Mouse (Mus musculus): Measurements from ENCODE around the gene Olfr1066. TPM values are rescaled to one million over a fixed set of nuclear protein-coding genes. Genes with fewer than 3 reads are reported as not detected.
"Not testable (repeated sequence)": the region's sequence is repeated elsewhere in the genome, so short reads cannot be mapped to it uniquely, and the experiment has no call there.

Gene Olfr1066
- polyA plus RNA-seq (2016; fragmentation: Nextera tagmentation; extraction: Ambion mirVana) = not detected in 2 replicates

GRCm38 (mm10) chr2:86456169-86456568 is at the start of gene Olfr1066:
Gene Olfr1066 (minus strand): TSS chr2:86456269.
- H3K9ac ChIP-seq (replicated peaks) = no peak within 1 kb of the TSS
- H3K36me3 ChIP-seq = no peaks in the 10 kb centered on the region
- no peak within 1 kb of the TSS for H3K27ac ChIP-seq
- H3K9me3 ChIP-seq = no peaks in the 10 kb centered on the region
- WGBS = 85% methylated on average over 1 of the region's 1 CpGs
- H3K4me3 ChIP-seq (replicated peaks) = no peak within 1 kb of the TSS
- H3K27me3 ChIP-seq = no peaks in the 10 kb centered on the region
- no peak for ATAC-seq (ENCODE audit: insufficient number of reproducible peaks, insufficient read depth, low FRiP score, low TSS enrichment, low read depth)
- H3K4me2 ChIP-seq = no peak within 1 kb of the TSS
- no peaks in the 10 kb centered on the region for H3K4me1 ChIP-seq (replicated peaks)

GRCm38 (mm10) chr2:86487286-86487685 is 31.2 kb upstream of the Olfr1066 start, which contains the start of gene Olfr228:
Gene Olfr228 (minus strand): TSS chr2:86487386.
- Histone ChIP-seq H3K27ac (no peak within 1 kb of the TSS), H3K4me2 (no peak within 1 kb of the TSS), H3K27me3 (no peaks in the 10 kb centered on the region), H3K9me3 (no peaks in the 10 kb centered on the region), H3K9ac (replicated peaks) (no peak within 1 kb of the TSS), H3K4me1 (replicated peaks) (no peaks in the 10 kb centered on the region), H3K36me3 (no peaks in the 10 kb centered on the region), H3K4me3 (replicated peaks) (no peak within 1 kb of the TSS)
- no peak for ATAC-seq (ENCODE audit: insufficient number of reproducible peaks, insufficient read depth, low FRiP score, low TSS enrichment, low read depth)
- WGBS = 39% methylated on average over 1 of the region's 1 CpGs

- no peaks in the 10 kb centered on the region for H3K9me3 ChIP-seq
- H3K9ac ChIP-seq (replicated peaks) = no peak overlapping the region
- H3K27me3 ChIP-seq = no peaks in the 10 kb centered on the region
- H3K27ac ChIP-seq = no peak overlapping the region
- H3K4me2 ChIP-seq = no peak overlapping the region
- H3K36me3 ChIP-seq = no peaks in the 10 kb centered on the region
- ATAC-seq (ENCODE audit: insufficient number of reproducible peaks, insufficient read depth, low FRiP score, low TSS enrichment, low read depth) = no peak
- no peaks in the 10 kb centered on the region for H3K4me1 ChIP-seq (replicated peaks)
- no peak overlapping the region for H3K4me3 ChIP-seq (replicated peaks)
- WGBS = 38% methylated on average over 10 of the region's 10 CpGs
Measured at GRCm38 (mm10) chr2:86464442-86465109, 8.5 kb upstream of the Olfr1066 start.

- Histone ChIP-seq H3K27me3 (no peaks in the 10 kb centered on the region), H3K36me3 (no peaks in the 10 kb centered on the region), H3K9me3 (no peaks in the 10 kb centered on the region), H3K9ac (replicated peaks) (no peak overlapping the region), H3K27ac (no peak overlapping the region), H3K4me1 (replicated peaks) (no peaks in the 10 kb centered on the region), H3K4me3 (replicated peaks) (no peak overlapping the region), H3K4me2 (no peak overlapping the region)
- ATAC-seq (ENCODE audit: insufficient number of reproducible peaks, insufficient read depth, low FRiP score, low TSS enrichment, low read depth) = no peak
- 71% methylated on average over 1 of the region's 1 CpGs for WGBS
Measured at GRCm38 (mm10) chr2:86460434-86460833, 4.4 kb upstream of the Olfr1066 start.

- WGBS = 86% methylated on average over 1 of the region's 1 CpGs
- not testable (repeated sequence) for H3K9ac ChIP-seq (replicated peaks); H3K4me1 ChIP-seq (replicated peaks); H3K27ac ChIP-seq; H3K4me3 ChIP-seq (replicated peaks); ATAC-seq (ENCODE audit: insufficient number of reproducible peaks, insufficient read depth, low FRiP score, low TSS enrichment, low read depth); H3K9me3 ChIP-seq; H3K4me2 ChIP-seq; H3K27me3 ChIP-seq; H3K36me3 ChIP-seq
Measured at GRCm38 (mm10) chr2:86450491-86450890, 5.6 kb downstream of the Olfr1066 start, which contains the start of gene Olfr1065. Gene Olfr1065 (minus strand): TSS chr2:86450591.

GRCm38 (mm10) chr2:86442101-86442500 is 14.0 kb downstream of the Olfr1066 start:
- not testable (repeated sequence) for H3K4me3 ChIP-seq (replicated peaks); H3K9me3 ChIP-seq; H3K4me1 ChIP-seq (replicated peaks); H3K9ac ChIP-seq (replicated peaks); H3K27me3 ChIP-seq; H3K4me2 ChIP-seq; ATAC-seq (ENCODE audit: insufficient number of reproducible peaks, insufficient read depth, low FRiP score, low TSS enrichment, low read depth); H3K36me3 ChIP-seq; H3K27ac ChIP-seq
- 68% methylated on average over 1 of the region's 1 CpGs for WGBS

- H3K27me3 ChIP-seq; H3K27ac ChIP-seq; H3K9ac ChIP-seq (replicated peaks); H3K4me1 ChIP-seq (replicated peaks); H3K36me3 ChIP-seq; H3K4me3 ChIP-seq (replicated peaks); H3K9me3 ChIP-seq; H3K4me2 ChIP-seq; ATAC-seq (ENCODE audit: insufficient number of reproducible peaks, insufficient read depth, low FRiP score, low TSS enrichment, low read depth): not testable (repeated sequence)
- WGBS = 87% methylated on average over 8 of the region's 8 CpGs
Measured at GRCm38 (mm10) chr2:86428511-86428910, 27.6 kb downstream of the Olfr1066 start.

- H3K27ac ChIP-seq; H3K4me2 ChIP-seq; H3K27me3 ChIP-seq; ATAC-seq (ENCODE audit: insufficient number of reproducible peaks, insufficient read depth, low FRiP score, low TSS enrichment, low read depth); H3K9me3 ChIP-seq; H3K36me3 ChIP-seq; H3K9ac ChIP-seq (replicated peaks); H3K4me1 ChIP-seq (replicated peaks); H3K4me3 ChIP-seq (replicated peaks): not testable (repeated sequence)
Measured at GRCm38 (mm10) chr2:86426649-86427048, 29.4 kb downstream of the Olfr1066 start, which contains the start of gene Olfr1062. Gene Olfr1062 (minus strand): TSS chr2:86426749.

- no peak within 1 kb of the TSS for H3K27ac ChIP-seq
- H3K4me2 ChIP-seq = no peak within 1 kb of the TSS
- 86% methylated on average over 1 of the region's 1 CpGs for WGBS
- no peaks in the 10 kb centered on the region for H3K9me3 ChIP-seq
- no peak within 1 kb of the TSS for H3K4me3 ChIP-seq (replicated peaks)
- no peak for ATAC-seq (ENCODE audit: insufficient number of reproducible peaks, insufficient read depth, low FRiP score, low TSS enrichment, low read depth)
- no peaks in the 10 kb centered on the region for H3K36me3 ChIP-seq
- no peak within 1 kb of the TSS for H3K9ac ChIP-seq (replicated peaks)
- no peaks in the 10 kb centered on the region for H3K27me3 ChIP-seq
- no peaks in the 10 kb centered on the region for H3K4me1 ChIP-seq (replicated peaks)
Measured at GRCm38 (mm10) chr2:86413950-86414349, 42.1 kb downstream of the Olfr1066 start, which contains the start of gene Olfr1061. Gene Olfr1061 (minus strand): TSS chr2:86414050.

Other genes starting within 250 kb of the Olfr1066 start
- not detected in 2 replicates for gene Olfr1046, start 237.0 kb downstream of the Olfr1066 start, polyA plus RNA-seq (2016; fragmentation: Nextera tagmentation; extraction: Ambion mirVana)
- not detected in 2 replicates for gene Olfr1047, start 224.9 kb downstream of the Olfr1066 start, polyA plus RNA-seq (2016; fragmentation: Nextera tagmentation; extraction: Ambion mirVana)
- gene Olfr1048, start 216.0 kb downstream of the Olfr1066 start, polyA plus RNA-seq (2016; fragmentation: Nextera tagmentation; extraction: Ambion mirVana) = not detected in 2 replicates
- gene Olfr1049, start 197.9 kb downstream of the Olfr1066 start, polyA plus RNA-seq (2016; fragmentation: Nextera tagmentation; extraction: Ambion mirVana) = not detected in 2 replicates
- gene Olfr1051, start 177.2 kb downstream of the Olfr1066 start, polyA plus RNA-seq (2016; fragmentation: Nextera tagmentation; extraction: Ambion mirVana) = not detected in 2 replicates
- gene Olfr1052, start 163.8 kb downstream of the Olfr1066 start, polyA plus RNA-seq (2016; fragmentation: Nextera tagmentation; extraction: Ambion mirVana) = not detected in 2 replicates
- gene Olfr1053, start 141.0 kb downstream of the Olfr1066 start, polyA plus RNA-seq (2016; fragmentation: Nextera tagmentation; extraction: Ambion mirVana) = not detected in 2 replicates
- not detected in 2 replicates for gene Olfr1054, start 120.8 kb downstream of the Olfr1066 start, polyA plus RNA-seq (2016; fragmentation: Nextera tagmentation; extraction: Ambion mirVana)
- not detected in 2 replicates for gene Olfr1055, start 106.0 kb downstream of the Olfr1066 start, polyA plus RNA-seq (2016; fragmentation: Nextera tagmentation; extraction: Ambion mirVana)
- not detected in 2 replicates for gene Olfr1056, start 93.8 kb downstream of the Olfr1066 start, polyA plus RNA-seq (2016; fragmentation: Nextera tagmentation; extraction: Ambion mirVana)
- not detected in 2 replicates for gene Olfr1057, start 77.9 kb downstream of the Olfr1066 start, polyA plus RNA-seq (2016; fragmentation: Nextera tagmentation; extraction: Ambion mirVana)
- not detected in 2 replicates for gene Olfr1058, start 67.7 kb downstream of the Olfr1066 start, polyA plus RNA-seq (2016; fragmentation: Nextera tagmentation; extraction: Ambion mirVana)
- gene Olfr1061, start 42.2 kb downstream of the Olfr1066 start, polyA plus RNA-seq (2016; fragmentation: Nextera tagmentation; extraction: Ambion mirVana) = not detected in 2 replicates
- gene Olfr1062, start 29.5 kb downstream of the Olfr1066 start, polyA plus RNA-seq (2016; fragmentation: Nextera tagmentation; extraction: Ambion mirVana) = not detected in 2 replicates
- gene Olfr1065, start 5.7 kb downstream of the Olfr1066 start, polyA plus RNA-seq (2016; fragmentation: Nextera tagmentation; extraction: Ambion mirVana) = not detected in 2 replicates
- not detected in 2 replicates for gene Olfr228, start 31.1 kb upstream of the Olfr1066 start, polyA plus RNA-seq (2016; fragmentation: Nextera tagmentation; extraction: Ambion mirVana)
- not detected in 2 replicates for gene Olfr1076, start 52.2 kb upstream of the Olfr1066 start, polyA plus RNA-seq (2016; fragmentation: Nextera tagmentation; extraction: Ambion mirVana)
- gene Olfr1079, start 86.2 kb upstream of the Olfr1066 start, polyA plus RNA-seq (2016; fragmentation: Nextera tagmentation; extraction: Ambion mirVana) = not detected in 2 replicates
- gene Olfr1080, start 102.0 kb upstream of the Olfr1066 start, polyA plus RNA-seq (2016; fragmentation: Nextera tagmentation; extraction: Ambion mirVana) = not detected in 2 replicates
- not detected in 2 replicates for gene Olfr1082, start 142.7 kb upstream of the Olfr1066 start, polyA plus RNA-seq (2016; fragmentation: Nextera tagmentation; extraction: Ambion mirVana)
- gene Olfr1084, start 183.5 kb upstream of the Olfr1066 start, polyA plus RNA-seq (2016; fragmentation: Nextera tagmentation; extraction: Ambion mirVana) = not detected in 2 replicates
- not detected in 2 replicates for gene Olfr1085, start 205.8 kb upstream of the Olfr1066 start, polyA plus RNA-seq (2016; fragmentation: Nextera tagmentation; extraction: Ambion mirVana)
- not detected in 2 replicates for gene Olfr1086, start 223.8 kb upstream of the Olfr1066 start, polyA plus RNA-seq (2016; fragmentation: Nextera tagmentation; extraction: Ambion mirVana)
- gene Olfr1087, start 242.1 kb upstream of the Olfr1066 start, polyA plus RNA-seq (2016; fragmentation: Nextera tagmentation; extraction: Ambion mirVana) = not detected in 2 replicates